Mouse (Mus musculus): ENCODE measurements around the gene Ifitm10. TPM values are rescaled to one million over a fixed set of nuclear protein-coding genes. Genes with fewer than 3 reads are reported as not detected.
"Not testable (repeated sequence)": the region's sequence is repeated elsewhere in the genome, so short reads cannot be mapped to it uniquely, and the experiment has no call there.

Ifitm10 gene
- polyA plus RNA-seq, 1 experiment from 2014 or later: 0.97 TPM

GRCm38 (mm10) chr7:142340269-142340970 is 33.1 kb downstream of the Ifitm10 start:
- no peak; the same call in 1 of the 2 replicates for ATAC-seq (replicated peaks; ENCODE audit: insufficient number of reproducible peaks, low FRiP score, low TSS enrichment, low read depth)
- WGBS: 53% methylated on average over 10 of the region's 10 CpGs
- no peaks in the 10 kb centered on the region for H3K36me3 ChIP-seq (replicated peaks; ENCODE audit: control insufficient read depth, insufficient read depth, low read depth, low read length)
- no peak overlapping the region for H3K4me3 ChIP-seq (ENCODE audit: low read depth, low read length)
- H3K9ac ChIP-seq (replicated peaks; ENCODE audit: low read length): no peak overlapping the region
- no peak for DNase-seq (ENCODE audit: low spot score)
- H3K27ac ChIP-seq (replicated peaks; ENCODE audit: low read depth, low read length): no peak overlapping the region
- H3K27me3 ChIP-seq (ENCODE audit: control insufficient read depth, insufficient read depth, low read length): no peaks in the 10 kb centered on the region
- H3K9me3 ChIP-seq (replicated peaks; ENCODE audit: control insufficient read depth, low read length): no peaks in the 10 kb centered on the region
- no peaks in the 10 kb centered on the region for H3K4me1 ChIP-seq (ENCODE audit: control insufficient read depth, insufficient read depth, low read length)
- H3K4me2 ChIP-seq (ENCODE audit: low read depth, low read length): no peak overlapping the region

- no peaks in the 10 kb centered on the region for H3K36me3 ChIP-seq (replicated peaks; ENCODE audit: control insufficient read depth, insufficient read depth, low read depth, low read length)
- H3K4me2 ChIP-seq (ENCODE audit: low read depth, low read length): no peak overlapping the region
- H3K9me3 ChIP-seq (replicated peaks; ENCODE audit: control insufficient read depth, low read length): no peaks in the 10 kb centered on the region
- no peak overlapping the region for H3K27ac ChIP-seq (replicated peaks; ENCODE audit: low read depth, low read length)
- DNase-seq (ENCODE audit: low spot score): no peak
- H3K9ac ChIP-seq (replicated peaks; ENCODE audit: low read length): no peak overlapping the region; the same call in none of the 2 replicates
- H3K27me3 ChIP-seq (ENCODE audit: control insufficient read depth, insufficient read depth, low read length): no peaks in the 10 kb centered on the region
- no peak overlapping the region for H3K4me3 ChIP-seq (ENCODE audit: low read depth, low read length)
- 83% methylated on average over 8 of the region's 8 CpGs for WGBS
- H3K4me1 ChIP-seq (ENCODE audit: control insufficient read depth, insufficient read depth, low read length): no peaks in the 10 kb centered on the region; the same call in 1 of the 2 replicates
- ATAC-seq (replicated peaks; ENCODE audit: insufficient number of reproducible peaks, low FRiP score, low TSS enrichment, low read depth): no peak
These were observed 38.4 kb downstream of the Ifitm10 start for GRCm38 (mm10) chr7:142335151-142335550.

- no peaks in the 10 kb centered on the region for H3K9me3 ChIP-seq (replicated peaks; ENCODE audit: control insufficient read depth, low read length)
- ATAC-seq (replicated peaks; ENCODE audit: insufficient number of reproducible peaks, low FRiP score, low TSS enrichment, low read depth) (peak; percentile 70), DNase-seq (ENCODE audit: low spot score) (peak; percentile 97)
- no peaks in the 10 kb centered on the region for H3K36me3 ChIP-seq (replicated peaks; ENCODE audit: control insufficient read depth, insufficient read depth, low read depth, low read length)
- no peaks in the 10 kb centered on the region; the same call in 1 of the 2 replicates for H3K4me1 ChIP-seq (ENCODE audit: control insufficient read depth, insufficient read depth, low read length)
- H3K4me3 ChIP-seq (ENCODE audit: low read depth, low read length): no peak overlapping the region
- 4% methylated on average over 3 of the region's 3 CpGs for WGBS
- H3K4me2 ChIP-seq (ENCODE audit: low read depth, low read length): no peak overlapping the region
- no peak overlapping the region for H3K27ac ChIP-seq (replicated peaks; ENCODE audit: low read depth, low read length)
- peak overlapping the region; percentile 22; the same call in 1 of the 2 replicates for H3K9ac ChIP-seq (replicated peaks; ENCODE audit: low read length)
- no peaks in the 10 kb centered on the region for H3K27me3 ChIP-seq (ENCODE audit: control insufficient read depth, insufficient read depth, low read length)
These were observed 39.3 kb downstream of the Ifitm10 start for GRCm38 (mm10) chr7:142334246-142334645.

GRCm38 (mm10) chr7:142332741-142333140 is 40.8 kb downstream of the Ifitm10 start:
- H3K36me3 ChIP-seq (replicated peaks; ENCODE audit: control insufficient read depth, insufficient read depth, low read depth, low read length); H3K9ac ChIP-seq (replicated peaks; ENCODE audit: low read length); DNase-seq (ENCODE audit: low spot score); H3K4me2 ChIP-seq (ENCODE audit: low read depth, low read length); H3K4me3 ChIP-seq (ENCODE audit: low read depth, low read length); H3K9me3 ChIP-seq (replicated peaks; ENCODE audit: control insufficient read depth, low read length); H3K27me3 ChIP-seq (ENCODE audit: control insufficient read depth, insufficient read depth, low read length); H3K4me1 ChIP-seq (ENCODE audit: control insufficient read depth, insufficient read depth, low read length): not testable (repeated sequence)
- WGBS: 31% methylated on average over 2 of the region's 9 CpGs
- 0 out of 2 replicates have a peak overlapping the region, but pooled peaks have one; percentile 56 for H3K27ac ChIP-seq (replicated peaks; ENCODE audit: low read depth, low read length)
- 0 out of 2 replicates have a peak, but pooled peaks have one; percentile 21 for ATAC-seq (replicated peaks; ENCODE audit: insufficient number of reproducible peaks, low FRiP score, low TSS enrichment, low read depth)

- WGBS: 85% methylated on average over 4 of the region's 4 CpGs
- no peak overlapping the region for H3K4me3 ChIP-seq (ENCODE audit: low read depth, low read length)
- H3K27ac ChIP-seq (replicated peaks; ENCODE audit: low read depth, low read length): no peak overlapping the region
- no peaks in the 10 kb centered on the region for H3K9me3 ChIP-seq (replicated peaks; ENCODE audit: control insufficient read depth, low read length)
- H3K9ac ChIP-seq (replicated peaks; ENCODE audit: low read length): no peak overlapping the region
- H3K36me3 ChIP-seq (replicated peaks; ENCODE audit: control insufficient read depth, insufficient read depth, low read depth, low read length): no peaks in the 10 kb centered on the region
- H3K4me1 ChIP-seq (ENCODE audit: control insufficient read depth, insufficient read depth, low read length): no peaks in the 10 kb centered on the region; the same call in 1 of the 2 replicates
- DNase-seq (ENCODE audit: low spot score) (no peak), ATAC-seq (replicated peaks; ENCODE audit: insufficient number of reproducible peaks, low FRiP score, low TSS enrichment, low read depth) (no peak)
- no peaks in the 10 kb centered on the region for H3K27me3 ChIP-seq (ENCODE audit: control insufficient read depth, insufficient read depth, low read length)
- H3K4me2 ChIP-seq (ENCODE audit: low read depth, low read length): no peak overlapping the region
These were observed 42.3 kb downstream of the Ifitm10 start for GRCm38 (mm10) chr7:142331281-142331680.

- Histone ChIP-seq H3K36me3 (replicated peaks; ENCODE audit: control insufficient read depth, insufficient read depth, low read depth, low read length) (no peaks in the 10 kb centered on the region), H3K4me3 (ENCODE audit: low read depth, low read length) (no peak overlapping the region), H3K9ac (replicated peaks; ENCODE audit: low read length) (no peak overlapping the region), H3K27me3 (ENCODE audit: control insufficient read depth, insufficient read depth, low read length) (no peaks in the 10 kb centered on the region), H3K27ac (replicated peaks; ENCODE audit: low read depth, low read length) (no peak overlapping the region), H3K4me2 (ENCODE audit: low read depth, low read length) (no peak overlapping the region), H3K9me3 (replicated peaks; ENCODE audit: control insufficient read depth, low read length) (no peaks in the 10 kb centered on the region), H3K4me1 (ENCODE audit: control insufficient read depth, insufficient read depth, low read length) (no peaks in the 10 kb centered on the region; the same call in 1 of the 2 replicates)
- ATAC-seq (replicated peaks; ENCODE audit: insufficient number of reproducible peaks, low FRiP score, low TSS enrichment, low read depth): no peak
- no peak for DNase-seq (ENCODE audit: low spot score)
- WGBS: 57% methylated on average over 9 of the region's 9 CpGs
These were observed 43.3 kb downstream of the Ifitm10 start for GRCm38 (mm10) chr7:142330271-142330724.

GRCm38 (mm10) chr7:142328507-142328906 is 45.0 kb downstream of the Ifitm10 start:
- WGBS: 56% methylated on average over 3 of the region's 3 CpGs
- DNase-seq (ENCODE audit: low spot score) (no peak), ATAC-seq (replicated peaks; ENCODE audit: insufficient number of reproducible peaks, low FRiP score, low TSS enrichment, low read depth) (no peak)
- H3K27ac ChIP-seq (replicated peaks; ENCODE audit: low read depth, low read length): no peak overlapping the region
- H3K4me3 ChIP-seq (ENCODE audit: low read depth, low read length): no peak overlapping the region
- H3K4me1 ChIP-seq (ENCODE audit: control insufficient read depth, insufficient read depth, low read length): no peaks in the 10 kb centered on the region; the same call in 1 of the 2 replicates
- H3K9me3 ChIP-seq (replicated peaks; ENCODE audit: control insufficient read depth, low read length): no peaks in the 10 kb centered on the region
- H3K9ac ChIP-seq (replicated peaks; ENCODE audit: low read length): no peak overlapping the region
- no peaks in the 10 kb centered on the region for H3K27me3 ChIP-seq (ENCODE audit: control insufficient read depth, insufficient read depth, low read length)
- H3K36me3 ChIP-seq (replicated peaks; ENCODE audit: control insufficient read depth, insufficient read depth, low read depth, low read length): no peaks in the 10 kb centered on the region
- no peak overlapping the region for H3K4me2 ChIP-seq (ENCODE audit: low read depth, low read length)

- ATAC-seq (replicated peaks; ENCODE audit: insufficient number of reproducible peaks, low FRiP score, low TSS enrichment, low read depth) (no peak), DNase-seq (ENCODE audit: low spot score) (no peak)
- H3K27me3 ChIP-seq (ENCODE audit: control insufficient read depth, insufficient read depth, low read length): no peaks in the 10 kb centered on the region
- no peak overlapping the region for H3K4me2 ChIP-seq (ENCODE audit: low read depth, low read length)
- no peak overlapping the region for H3K4me3 ChIP-seq (ENCODE audit: low read depth, low read length)
- 59% methylated on average over 9 of the region's 9 CpGs for whole genome bisulfite sequencing
- no peaks in the 10 kb centered on the region for H3K36me3 ChIP-seq (replicated peaks; ENCODE audit: control insufficient read depth, insufficient read depth, low read depth, low read length)
- H3K4me1 ChIP-seq (ENCODE audit: control insufficient read depth, insufficient read depth, low read length): no peaks in the 10 kb centered on the region
- H3K9me3 ChIP-seq (replicated peaks; ENCODE audit: control insufficient read depth, low read length): no peaks in the 10 kb centered on the region
- H3K27ac ChIP-seq (replicated peaks; ENCODE audit: low read depth, low read length): no peak overlapping the region
- no peak overlapping the region for H3K9ac ChIP-seq (replicated peaks; ENCODE audit: low read length)
These were observed 46.7 kb downstream of the Ifitm10 start for GRCm38 (mm10) chr7:142326714-142327445.

Measured in embryonic facial prominence, embryonic 11.5 days (tissue).